Mouse (Mus musculus): ENCODE measurements around the gene Prr11. TPM values are rescaled to one million over a fixed set of nuclear protein-coding genes. Genes with fewer than 3 reads are reported as not detected.
"Not testable (repeated sequence)": the region's sequence is repeated elsewhere in the genome, so short reads cannot be mapped to it uniquely, and the experiment has no call there.

Prr11 gene
- total RNA-seq, 2 experiments from 2014 or later: 0.21 to 0.23 TPM

DNA sequence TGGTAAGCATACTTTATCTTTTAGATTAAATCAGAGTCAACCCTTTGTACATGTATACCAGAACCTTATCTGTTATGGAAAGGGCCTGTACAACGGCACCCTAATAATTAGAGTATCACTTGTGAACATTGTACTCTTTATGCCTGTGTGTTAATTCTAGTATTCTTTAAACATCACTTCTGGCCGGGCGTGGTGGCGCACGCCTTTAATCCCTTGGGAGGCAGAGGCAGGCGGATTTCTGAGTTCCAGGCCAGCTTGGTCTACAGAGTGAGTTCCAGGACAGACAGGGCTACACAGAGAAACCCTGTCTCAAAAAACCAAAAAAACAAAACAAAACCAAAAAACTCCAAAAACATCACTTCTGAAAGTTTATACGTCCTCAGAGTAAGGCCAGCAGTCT lies 59.6 kb downstream of the Prr11 start:
- DNase-seq (ENCODE audit: low spot score in 2 of 2): not testable (repeated sequence)

GRCm38 (mm10) chr11:87046968-87047367 lies 61.5 kb downstream of the Prr11 start:
- no peak for DNase-seq (ENCODE audit: low spot score in 2 of 2)

GRCm38 (mm10) chr11:87043052-87043451 lies 65.5 kb downstream of the Prr11 start:
- no peak for DNase-seq (ENCODE audit: low spot score in 2 of 2)

GRCm38 (mm10) chr11:87039307-87039963 lies 69.1 kb downstream of the Prr11 start:
- DNase-seq (ENCODE audit: low spot score in 2 of 2): no peak

Small RNAs within 50 kb of the gene (microRNA-seq; reads per million reads assigned to microRNA genes)
- 275 to 370 reads per million in 2 experiments for gene Mir301

Other genes starting within 250 kb of the Prr11 start
- gene Ypel2, start 115.0 kb downstream of the Prr11 start, total RNA-seq (2021): 10 to 100 TPM; 46.1 to 46.4 TPM
- gene Gdpd1, start 34.6 kb downstream of the Prr11 start, total RNA-seq (2021): 10 to 100 TPM; 39.8 to 40.2 TPM
- 10 to 100 TPM; 16.7 to 18.2 TPM for gene Smg8, start 21.9 kb downstream of the Prr11 start, total RNA-seq (2021)
- gene Ska2, start 526 bp upstream of the Prr11 start, total RNA-seq (2021): 10 to 100 TPM; 11.6 to 13.6 TPM
- gene Trim37, start 18.4 kb upstream of the Prr11 start, total RNA-seq (2021): 100 to 1,000 TPM; 227 to 232 TPM